Mouse (Mus musculus): ENCODE measurements around the gene Fibin. TPM values are rescaled to one million over a fixed set of nuclear protein-coding genes. Genes with fewer than 3 reads are reported as not detected.

The Fibin gene
- total and polyA plus RNA-seq, 3 experiments: not detected

- Histone ChIP-seq H3K27me3 (ENCODE audit: insufficient read depth, low read length) (no peaks in the 10 kb centered on the region), H3K4me3 (ENCODE audit: low read depth, low read length) (no peak overlapping the region), H3K36me3 (replicated peaks) (no peaks in the 10 kb centered on the region), H3K9me3 (replicated peaks) (no peaks in the 10 kb centered on the region), H3K4me1 (ENCODE audit: insufficient read depth, low read depth, low read length) (no peaks in the 10 kb centered on the region)
- no peak for TF ChIP-seq CTCF (IDR thresholded peaks at IDR 0.05; ENCODE audit: low read depth, low read length)
- no peak for DNase-seq (ENCODE audit: low spot score)
- no peak for ATAC-seq (ENCODE audit: extremely low read depth, insufficient number of reproducible peaks, low FRiP score, poor library complexity, severe bottlenecking)
Observed at GRCm38 (mm10) chr2:110376660-110377059, 13.7 kb upstream of the Fibin start.

- DNase-seq (ENCODE audit: low spot score) (no peak), ATAC-seq (ENCODE audit: extremely low read depth, insufficient number of reproducible peaks, low FRiP score, poor library complexity, severe bottlenecking) (no peak)
- no peaks in the 10 kb centered on the region for H3K36me3 ChIP-seq (replicated peaks)
- no peaks in the 10 kb centered on the region for H3K9me3 ChIP-seq (replicated peaks)
- no peaks in the 10 kb centered on the region for H3K4me1 ChIP-seq (ENCODE audit: insufficient read depth, low read depth, low read length)
- no peak overlapping the region for H3K4me3 ChIP-seq (ENCODE audit: low read depth, low read length)
- no peak for TF ChIP-seq GATA2 (IDR thresholded peaks at IDR 0.05; ENCODE audit: borderline replicate concordance, low read depth, low read length)
- TF ChIP-seq TAL1 (conservative IDR thresholded peaks at IDR 0.05; ENCODE audit: low read depth, low read length): no peak
- no peak for TF ChIP-seq CTCF (IDR thresholded peaks at IDR 0.05; ENCODE audit: low read depth, low read length)
- TF ChIP-seq POLR2AphosphoS5 (IDR thresholded peaks at IDR 0.05; ENCODE audit: insufficient replicate concordance, low read depth, low read length): no peak
- TF ChIP-seq GATA1 (IDR thresholded peaks at IDR 0.05; ENCODE audit: borderline replicate concordance, low read length): no peak
- H3K27me3 ChIP-seq (ENCODE audit: insufficient read depth, low read length): no peaks in the 10 kb centered on the region
Observed at GRCm38 (mm10) chr2:110375475-110375874, 12.5 kb upstream of the Fibin start.

GRCm38 (mm10) chr2:110373186-110373585, 10.2 kb upstream of the Fibin start:
- TF ChIP-seq TAL1 (conservative IDR thresholded peaks at IDR 0.05; ENCODE audit: low read depth, low read length): no peak
- TF ChIP-seq POLR2AphosphoS5 (IDR thresholded peaks at IDR 0.05; ENCODE audit: insufficient replicate concordance, low read depth, low read length): no peak
- TF ChIP-seq CTCF (IDR thresholded peaks at IDR 0.05; ENCODE audit: low read depth, low read length): no peak
- TF ChIP-seq GATA1 (IDR thresholded peaks at IDR 0.05; ENCODE audit: borderline replicate concordance, low read length): no peak
- TF ChIP-seq GATA2 (IDR thresholded peaks at IDR 0.05; ENCODE audit: borderline replicate concordance, low read depth, low read length): no peak
- H3K4me1 ChIP-seq (ENCODE audit: insufficient read depth, low read depth, low read length): no peaks in the 10 kb centered on the region
- no peaks in the 10 kb centered on the region for H3K36me3 ChIP-seq (replicated peaks)
- DNase-seq (ENCODE audit: low spot score) (no peak), ATAC-seq (ENCODE audit: extremely low read depth, insufficient number of reproducible peaks, low FRiP score, poor library complexity, severe bottlenecking) (no peak)
- no peaks in the 10 kb centered on the region for H3K9me3 ChIP-seq (replicated peaks)
- no peak overlapping the region for H3K4me3 ChIP-seq (ENCODE audit: low read depth, low read length)
- H3K27me3 ChIP-seq (ENCODE audit: insufficient read depth, low read length): no peaks in the 10 kb centered on the region

DNA sequence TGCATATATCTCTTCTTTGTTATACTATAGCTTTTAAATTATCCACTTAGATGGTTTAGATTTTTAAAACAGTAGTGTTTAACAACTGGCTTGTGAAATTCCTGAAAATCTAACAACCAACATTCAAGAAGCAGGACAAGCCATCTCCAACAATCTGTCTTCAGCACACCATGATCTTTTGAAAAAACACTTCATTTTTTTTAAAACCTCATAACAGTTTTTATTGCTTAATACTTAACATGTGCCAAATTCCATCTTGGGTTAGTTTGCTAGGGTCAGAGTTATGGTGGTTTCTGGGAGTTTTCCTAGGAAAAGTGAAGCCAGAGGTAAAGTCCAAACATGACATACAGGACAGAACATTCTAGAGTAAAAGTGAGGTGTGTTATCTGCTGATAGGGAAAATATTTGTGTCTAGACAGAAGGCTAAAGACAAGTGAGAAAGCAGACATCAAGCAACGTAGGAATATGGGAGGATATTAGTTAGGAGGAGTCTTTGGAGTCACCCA, 4.5 kb upstream of the Fibin start:
- no peaks in the 10 kb centered on the region for H3K4me1 ChIP-seq (ENCODE audit: insufficient read depth, low read depth, low read length)
- DNase-seq (ENCODE audit: low spot score): no peak
- ATAC-seq (ENCODE audit: extremely low read depth, insufficient number of reproducible peaks, low FRiP score, poor library complexity, severe bottlenecking): no peak
- no peaks in the 10 kb centered on the region for H3K9me3 ChIP-seq (replicated peaks)
- H3K4me3 ChIP-seq (ENCODE audit: low read depth, low read length): no peak overlapping the region
- no peaks in the 10 kb centered on the region for H3K36me3 ChIP-seq (replicated peaks)
- TF ChIP-seq TAL1 (conservative IDR thresholded peaks at IDR 0.05; ENCODE audit: low read depth, low read length): no peak
- TF ChIP-seq GATA1 (IDR thresholded peaks at IDR 0.05; ENCODE audit: borderline replicate concordance, low read length): no peak
- no peak for TF ChIP-seq CTCF (IDR thresholded peaks at IDR 0.05; ENCODE audit: low read depth, low read length)
- H3K27me3 ChIP-seq (ENCODE audit: insufficient read depth, low read length): no peaks in the 10 kb centered on the region

- no peak for DNase-seq (ENCODE audit: low spot score)
- no peak for ATAC-seq (ENCODE audit: extremely low read depth, insufficient number of reproducible peaks, low FRiP score, poor library complexity, severe bottlenecking)
- H3K27me3 ChIP-seq (ENCODE audit: insufficient read depth, low read length): no peaks in the 10 kb centered on the region
- H3K4me3 ChIP-seq (ENCODE audit: low read depth, low read length): no peak overlapping the region
- no peaks in the 10 kb centered on the region for H3K9me3 ChIP-seq (replicated peaks)
- TF ChIP-seq POLR2AphosphoS5 (IDR thresholded peaks at IDR 0.05; ENCODE audit: insufficient replicate concordance, low read depth, low read length) (no peak), GATA1 (IDR thresholded peaks at IDR 0.05; ENCODE audit: borderline replicate concordance, low read length) (no peak), TAL1 (conservative IDR thresholded peaks at IDR 0.05; ENCODE audit: low read depth, low read length) (no peak), CTCF (IDR thresholded peaks at IDR 0.05; ENCODE audit: low read depth, low read length) (no peak), GATA2 (IDR thresholded peaks at IDR 0.05; ENCODE audit: borderline replicate concordance, low read depth, low read length) (no peak)
- H3K36me3 ChIP-seq (replicated peaks): no peaks in the 10 kb centered on the region
- H3K4me1 ChIP-seq (ENCODE audit: insufficient read depth, low read depth, low read length): no peaks in the 10 kb centered on the region
Observed at GRCm38 (mm10) chr2:110365401-110365800, 2.4 kb upstream of the Fibin start.

DNA sequence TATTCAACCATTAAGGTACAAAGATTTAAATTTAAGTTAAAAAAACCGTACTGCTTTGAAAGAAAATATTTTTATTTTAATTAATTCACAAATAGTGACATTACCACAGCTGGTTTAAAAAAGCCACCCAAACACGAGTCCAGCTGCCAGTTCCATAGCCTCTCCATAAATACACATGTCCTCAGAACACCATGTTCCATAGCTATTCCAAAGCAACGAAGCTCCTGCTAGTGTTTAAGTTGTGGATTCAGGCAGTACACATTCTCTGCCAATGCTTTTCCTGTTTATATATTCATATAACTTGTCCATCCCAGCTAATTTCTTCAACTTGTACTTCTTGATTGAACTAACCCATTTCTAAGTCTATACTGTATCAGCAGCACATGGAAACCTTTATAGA, 872 bp upstream of the Fibin start:
- ATAC-seq (ENCODE audit: extremely low read depth, insufficient number of reproducible peaks, low FRiP score, poor library complexity, severe bottlenecking) (no peak), DNase-seq (ENCODE audit: low spot score) (no peak)
- Histone ChIP-seq H3K9me3 (replicated peaks) (no peaks in the 10 kb centered on the region), H3K36me3 (replicated peaks) (no peaks in the 10 kb centered on the region), H3K4me1 (ENCODE audit: insufficient read depth, low read depth, low read length) (no peaks in the 10 kb centered on the region), H3K27me3 (ENCODE audit: insufficient read depth, low read length) (no peaks in the 10 kb centered on the region), H3K4me3 (ENCODE audit: low read depth, low read length) (no peak overlapping the region)
- TF ChIP-seq GATA1 (IDR thresholded peaks at IDR 0.05; ENCODE audit: borderline replicate concordance, low read length): no peak
- no peak for TF ChIP-seq POLR2AphosphoS5 (IDR thresholded peaks at IDR 0.05; ENCODE audit: insufficient replicate concordance, low read depth, low read length)
- no peak for TF ChIP-seq TAL1 (conservative IDR thresholded peaks at IDR 0.05; ENCODE audit: low read depth, low read length)
- TF ChIP-seq GATA2 (IDR thresholded peaks at IDR 0.05; ENCODE audit: borderline replicate concordance, low read depth, low read length): no peak
- TF ChIP-seq CTCF (IDR thresholded peaks at IDR 0.05; ENCODE audit: low read depth, low read length): no peak

All from G1E (cell line).